Mouse (Mus musculus) ovary, adult 18-20 months (tissue): ENCODE results near the gene Syne2.

ENCODE experiments used
- DNase-seq: peaks from one replicate; pipeline ENCODE4 v3.0.0; 2022; ENCODE audit warnings: low spot score, mixed read lengths

Gene Syne2

GRCm38 (mm10) chr12:76048672-76049071 is 230.7 kb downstream of the Syne2 start:
- no peak for DNase-seq

GRCm38 (mm10) chr12:76049343-76049742 is 231.4 kb downstream of the Syne2 start:
- no peak for DNase-seq

GRCm38 (mm10) chr12:76051879-76052278 is 233.9 kb downstream of the Syne2 start:
- DNase-seq = no peak

- no peak for DNase-seq
These were observed 236.7 kb downstream of the Syne2 start for GRCm38 (mm10) chr12:76054653-76055052.

- DNase-seq = no peak
These were observed 245.1 kb downstream of the Syne2 start for GRCm38 (mm10) chr12:76063001-76063400.

GRCm38 (mm10) chr12:76070386-76070785 is 252.5 kb downstream of the Syne2 start:
- no peak for DNase-seq

- DNase-seq = no peak
These were observed 254.3 kb downstream of the Syne2 start for GRCm38 (mm10) chr12:76071935-76072849.

GRCm38 (mm10) chr12:76073066-76073826 is 255.3 kb downstream of the Syne2 start:
- DNase-seq = no peak

- no peak for DNase-seq
These were observed 256.0 kb downstream of the Syne2 start for GRCm38 (mm10) chr12:76073981-76074380.

GRCm38 (mm10) chr12:76080876-76081556 is 263.1 kb downstream of the Syne2 start:
- DNase-seq = no peak

GRCm38 (mm10) chr12:76081557-76082211 is 263.8 kb downstream of the Syne2 start:
- DNase-seq = no peak

- no peak for DNase-seq
These were observed 267.1 kb downstream of the Syne2 start for GRCm38 (mm10) chr12:76085066-76085465.

- DNase-seq = no peak
These were observed 268.3 kb downstream of the Syne2 start for GRCm38 (mm10) chr12:76085956-76086905.

GRCm38 (mm10) chr12:76087025-76087424 is 269.1 kb downstream of the Syne2 start:
- DNase-seq = no peak

GRCm38 (mm10) chr12:76092789-76093466 is 275.0 kb downstream of the Syne2 start:
- DNase-seq = no peak

- DNase-seq = no peak
These were observed 276.0 kb downstream of the Syne2 start for GRCm38 (mm10) chr12:76093613-76094588.

- DNase-seq = no peak
These were observed 277.4 kb downstream of the Syne2 start for GRCm38 (mm10) chr12:76095117-76096035.

- DNase-seq = no peak
These were observed 284.7 kb downstream of the Syne2 start for GRCm38 (mm10) chr12:76102621-76103020.
